Mouse (Mus musculus) kidney, adult 2 months (tissue): Measurements from ENCODE around the gene Creb3l4.

Experiments used
- CTCF ChIP-seq: fragments of 200-500 bp; conservative IDR thresholded peaks from 2 replicates; pipeline ENCODE4 v1.5.1; 2011; ENCODE audit warnings: low read depth, mild to moderate bottlenecking, control low read depth, low read length, moderate library complexity, mixed read lengths; ENCODE audit not compliant: insufficient read depth, insufficient read length
- POLR2A ChIP-seq: fragments of 200-500 bp; IDR thresholded peaks from one replicate; pipeline ENCODE4 v1.6.1; 2011; ENCODE audit warnings: low read depth, low read length, control low read depth

- no peak for TF ChIP-seq CTCF
- no peak for TF ChIP-seq POLR2A
These were observed 20.9 kb downstream of the Creb3l4 start for GRCm38 (mm10) chr3:90222455-90222854.
